Mouse (Mus musculus) kidney, postnatal 36 days (tissue): Measurements from ENCODE around the gene Magi2.
"Not testable (repeated sequence)": the region's sequence is repeated elsewhere in the genome, so short reads cannot be mapped to it uniquely, and the experiment has no call there.

ENCODE experiments used
- DNase-seq, 2 experiments: peaks; one replicate each; pipeline ENCODE4 v3.0.0; 2021 to 2022; ENCODE audit warnings: mixed read lengths in 2 of 2

Magi2 gene

DNA sequence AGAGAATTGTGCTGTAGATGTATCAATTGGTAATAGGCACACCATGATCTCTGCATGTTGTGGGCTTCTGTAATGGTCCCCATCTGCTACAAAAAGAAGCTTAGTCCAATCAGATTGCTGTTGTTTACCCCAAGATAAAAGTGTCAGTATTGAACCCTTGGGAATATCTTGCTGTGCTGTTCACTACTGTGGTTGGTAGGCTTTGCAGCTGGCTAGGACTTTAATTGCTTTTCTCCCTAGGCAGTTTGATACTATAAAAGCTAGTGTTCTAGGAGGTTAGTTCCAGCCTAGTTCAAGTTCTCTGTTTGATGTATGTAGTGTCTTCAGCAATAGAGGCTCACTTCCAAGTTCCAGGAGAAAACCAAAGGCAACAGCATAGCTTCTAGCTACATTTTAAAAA is 1188.5 kb downstream of the Magi2 start:
- DNase-seq: no peak

DNA sequence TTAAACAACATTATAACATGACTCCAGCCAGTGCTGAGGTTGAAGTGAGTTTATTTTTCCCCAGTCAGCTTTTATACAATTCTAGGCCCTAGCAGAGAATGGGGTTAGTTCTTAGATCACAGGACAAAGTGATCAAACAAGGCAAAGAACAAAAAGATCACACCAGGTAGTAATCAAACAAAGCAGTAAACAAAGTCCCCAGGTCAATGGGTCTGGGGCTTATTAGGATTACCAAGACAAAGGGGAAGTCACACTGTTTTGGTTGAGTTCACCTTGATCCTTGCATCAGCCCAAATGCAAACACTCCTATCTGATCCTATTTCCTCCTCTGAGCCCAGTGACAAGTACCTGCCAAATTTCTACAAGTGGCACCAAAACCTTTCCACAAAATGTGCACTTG is 1190.5 kb downstream of the Magi2 start:
- DNase-seq: no peak

DNA sequence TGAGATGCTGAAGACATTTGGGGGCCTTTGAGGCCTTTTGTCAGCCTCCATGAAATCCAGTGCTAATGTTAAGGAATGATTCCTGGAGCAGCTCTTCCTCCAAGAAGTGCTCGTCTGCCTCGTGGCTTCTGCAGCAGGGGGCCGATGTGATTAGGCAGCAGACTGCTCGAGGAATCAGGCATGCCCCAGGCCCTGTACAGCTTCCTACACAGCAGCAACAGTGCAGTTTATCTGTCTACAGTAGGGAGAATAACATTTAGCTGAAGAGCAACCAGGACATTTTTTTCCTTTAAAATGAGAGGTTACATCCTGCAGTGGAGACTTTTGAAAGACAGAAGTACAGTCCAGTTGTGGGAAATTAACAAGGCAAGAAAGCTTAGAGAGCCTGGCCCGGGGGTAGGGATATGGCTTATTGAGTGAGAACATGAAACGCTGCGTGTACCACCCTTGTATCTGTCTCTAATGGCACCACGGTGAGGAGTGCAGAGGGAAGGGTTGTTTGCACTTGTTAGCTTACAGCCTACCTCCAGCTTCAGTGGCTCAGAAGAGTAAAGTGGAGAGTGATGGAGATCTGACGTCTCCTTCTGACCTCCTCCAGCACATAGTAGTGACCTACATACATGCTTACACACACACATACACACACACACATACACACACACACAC is 1205.4 kb downstream of the Magi2 start:
- DNase-seq: no peak

DNA sequence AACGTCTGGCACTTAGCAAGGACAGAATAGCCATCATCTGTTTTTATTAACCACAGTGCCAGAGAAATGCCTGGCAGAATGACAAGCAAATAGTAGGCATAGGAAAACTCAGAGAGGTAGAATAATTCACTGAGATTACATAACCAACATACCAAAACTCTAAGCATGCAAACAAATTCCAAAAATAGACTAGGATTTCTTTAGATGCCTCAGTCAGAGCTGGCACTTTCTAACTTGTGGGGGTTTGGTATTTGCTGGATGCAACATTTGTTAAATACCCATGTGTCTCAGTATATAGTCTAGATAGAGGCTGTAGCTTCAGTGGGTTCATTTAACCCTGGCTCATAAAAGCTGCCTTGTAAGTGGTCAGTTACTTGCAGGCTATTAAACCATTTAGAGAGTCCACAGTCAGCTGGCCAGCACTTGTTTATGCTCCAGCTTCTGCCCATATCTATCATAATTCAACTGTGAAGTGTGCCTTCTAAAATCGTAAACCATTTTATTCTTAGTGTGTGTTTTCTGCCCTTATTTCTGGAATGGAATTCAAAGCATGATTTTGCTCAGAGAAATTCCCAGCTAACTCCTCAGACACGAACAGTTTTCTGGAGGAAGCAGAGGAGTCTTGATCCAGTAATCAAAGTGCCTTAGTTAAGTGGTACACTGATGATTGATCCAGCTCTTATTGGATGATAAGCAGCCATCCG is 1219.8 kb downstream of the Magi2 start:
- no peak for DNase-seq

DNA sequence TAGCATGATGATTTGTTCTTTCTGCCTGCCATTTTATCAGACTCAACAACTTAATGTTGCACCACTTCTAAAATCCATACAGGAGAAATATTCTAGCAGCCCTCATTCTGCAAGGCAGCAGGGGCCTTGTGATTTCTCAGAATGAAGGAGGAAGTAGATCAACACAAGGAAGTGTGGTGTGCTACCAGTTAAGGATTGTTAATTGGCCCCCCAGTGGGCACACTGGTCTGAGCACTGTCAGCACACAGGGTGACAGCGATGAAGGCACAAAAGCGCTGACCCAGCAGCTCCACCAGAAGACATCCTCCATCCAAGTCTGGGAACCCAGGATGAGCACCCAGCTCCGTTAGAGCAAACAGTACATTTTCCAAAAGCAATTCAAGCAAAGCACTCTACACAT is 1229.3 kb downstream of the Magi2 start:
- DNase-seq: no peak

DNA sequence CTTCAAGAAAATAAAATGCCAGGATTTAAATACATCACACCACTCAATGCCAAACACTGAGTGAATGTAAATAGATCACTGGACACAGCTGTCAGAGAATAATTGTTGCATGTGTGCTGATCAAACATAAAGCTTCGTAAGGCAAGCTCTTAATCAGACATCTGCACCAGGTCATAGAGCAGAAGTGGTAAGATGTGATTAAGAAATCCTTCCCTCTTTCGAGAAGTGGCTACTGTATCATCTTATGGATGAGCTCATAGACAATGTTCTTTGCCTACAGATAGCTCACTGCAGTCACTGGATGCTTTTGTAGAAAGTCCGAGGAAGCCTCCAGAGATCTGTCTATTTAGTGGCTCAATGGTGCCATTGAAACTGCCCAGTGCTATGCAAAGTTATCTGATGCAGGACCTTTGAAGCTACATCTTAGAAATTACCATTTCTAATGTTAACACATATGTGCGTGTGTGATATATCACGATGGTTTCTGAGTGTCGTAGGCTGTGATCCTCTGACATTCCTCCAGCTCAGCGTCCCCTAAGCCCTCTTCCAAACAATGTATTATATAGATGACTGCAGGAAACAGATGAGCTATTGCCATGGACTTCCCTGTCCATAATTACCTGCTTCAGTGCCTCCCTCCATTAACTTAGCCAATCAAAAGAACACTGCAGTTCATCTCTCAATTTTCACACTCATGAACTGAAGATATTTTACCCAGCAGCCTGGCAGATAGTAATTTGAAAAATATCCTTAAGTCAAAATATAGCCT is 1231.1 kb downstream of the Magi2 start:
- DNase-seq: no peak

DNA sequence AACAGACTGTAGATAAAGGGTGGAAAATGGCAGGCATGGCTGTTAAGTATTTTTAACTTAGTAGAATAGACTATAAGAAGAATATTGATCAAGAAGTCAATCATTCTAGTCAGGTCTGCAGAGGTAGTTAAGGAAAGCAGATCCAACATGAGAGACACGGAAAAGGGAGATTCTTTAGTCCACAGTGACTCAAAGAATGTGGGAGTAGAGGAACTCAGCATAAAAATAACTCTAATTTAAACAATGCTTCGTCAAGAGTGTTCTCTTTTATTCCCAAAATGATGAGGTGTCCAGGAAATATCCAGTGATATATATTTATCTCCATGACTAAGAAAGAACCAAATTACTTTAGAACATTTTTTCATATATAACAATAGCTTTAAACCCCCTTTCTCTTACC is 1234.9 kb downstream of the Magi2 start:
- no peak for DNase-seq

DNA sequence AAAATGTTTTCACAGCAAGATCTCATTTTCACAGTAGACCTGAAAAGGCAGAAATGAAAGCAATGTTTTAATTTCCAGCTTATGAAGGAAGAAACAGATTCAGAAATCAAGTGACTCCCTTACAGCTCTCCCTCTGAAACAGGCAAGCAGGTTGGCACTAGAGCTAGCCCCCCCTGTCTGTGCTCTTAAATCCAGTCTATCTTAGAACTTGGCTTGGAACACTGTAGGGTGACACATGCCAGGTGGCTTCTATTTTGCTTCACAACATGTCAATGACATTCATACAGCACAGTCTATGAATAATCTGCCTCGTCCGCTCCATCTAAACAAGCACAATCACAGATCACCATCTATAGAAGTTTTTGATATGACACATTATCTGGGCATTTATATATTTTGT is 1235.5 kb downstream of the Magi2 start:
- DNase-seq: no peak

DNA sequence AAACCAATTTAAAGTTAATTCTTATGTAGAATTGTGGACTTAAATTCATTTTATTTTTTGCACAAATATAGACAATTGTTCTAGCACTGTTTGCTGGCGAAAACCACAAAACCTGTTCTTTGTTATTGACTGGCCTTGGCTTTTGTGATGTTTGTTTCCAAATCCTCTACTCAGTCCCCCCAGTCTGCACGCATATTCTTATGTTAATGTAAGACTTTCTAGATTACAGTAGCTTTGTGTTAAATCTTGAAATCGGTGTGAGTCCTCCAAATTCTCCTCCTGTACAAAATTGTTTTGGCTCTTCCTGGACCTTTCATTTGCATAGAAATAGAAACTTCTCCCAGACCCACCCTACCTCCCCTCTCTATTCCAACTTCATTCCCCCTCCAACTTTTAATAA is 1242.9 kb downstream of the Magi2 start:
- no peak for DNase-seq

DNA sequence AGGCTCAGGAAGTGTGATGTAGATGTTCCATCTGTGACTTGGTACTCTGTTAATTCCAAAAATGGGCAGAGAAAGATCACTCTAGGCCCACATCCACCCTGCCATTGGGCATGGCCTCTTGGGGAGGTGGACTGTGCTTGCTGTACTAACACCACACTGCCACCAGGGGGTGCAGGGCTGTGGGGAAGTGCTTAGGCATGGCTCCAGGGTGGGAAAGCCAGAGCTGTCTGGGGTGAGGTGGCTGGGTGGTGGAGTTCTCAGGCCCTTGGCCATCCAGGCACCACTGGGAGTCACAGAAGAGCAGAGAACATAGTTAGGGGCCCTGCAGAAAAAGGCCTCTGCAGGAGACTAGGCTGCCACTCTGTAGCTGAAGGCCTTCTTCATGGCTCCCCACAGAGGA is 1243.6 kb downstream of the Magi2 start:
- peak in 1 of 2 experiments; percentile 58 for DNase-seq

DNA sequence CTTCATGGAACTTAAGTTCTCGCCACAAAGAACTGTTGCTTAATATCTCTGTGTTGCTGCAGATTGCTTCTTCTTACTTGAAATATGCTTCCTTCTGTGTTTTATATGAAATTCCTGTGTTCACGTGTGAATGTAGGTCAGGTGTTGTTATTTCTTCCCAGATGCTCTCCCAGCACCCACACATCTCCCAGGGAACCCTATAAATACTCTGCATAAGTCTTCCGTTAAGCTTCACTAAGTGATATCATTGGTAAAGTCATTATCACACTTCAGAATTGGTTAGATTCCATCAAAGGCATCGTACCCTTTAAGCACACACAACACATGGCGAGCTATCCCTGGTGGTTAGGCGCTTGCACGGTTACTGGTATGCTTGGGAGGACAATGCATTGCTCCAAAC is 1257.7 kb downstream of the Magi2 start:
- DNase-seq: no peak

DNA sequence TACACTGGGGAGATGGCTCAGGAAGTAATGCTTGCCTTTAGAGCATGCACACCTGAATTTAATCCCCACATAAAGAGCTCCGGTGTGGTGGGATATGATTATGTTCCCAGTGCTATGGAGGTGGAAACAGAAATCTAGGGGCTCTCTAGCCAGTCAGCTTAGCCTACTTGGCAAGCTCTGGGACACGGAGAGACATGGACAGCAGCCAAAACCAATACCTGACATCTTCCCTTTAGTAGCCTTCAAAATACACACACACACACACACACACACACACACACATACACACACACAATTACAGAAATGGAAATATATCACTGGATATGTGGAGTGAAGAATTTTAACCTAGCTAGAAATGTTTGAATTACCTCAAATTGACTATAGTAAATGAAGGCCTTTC is 1265.1 kb downstream of the Magi2 start:
- no peak for DNase-seq

DNA sequence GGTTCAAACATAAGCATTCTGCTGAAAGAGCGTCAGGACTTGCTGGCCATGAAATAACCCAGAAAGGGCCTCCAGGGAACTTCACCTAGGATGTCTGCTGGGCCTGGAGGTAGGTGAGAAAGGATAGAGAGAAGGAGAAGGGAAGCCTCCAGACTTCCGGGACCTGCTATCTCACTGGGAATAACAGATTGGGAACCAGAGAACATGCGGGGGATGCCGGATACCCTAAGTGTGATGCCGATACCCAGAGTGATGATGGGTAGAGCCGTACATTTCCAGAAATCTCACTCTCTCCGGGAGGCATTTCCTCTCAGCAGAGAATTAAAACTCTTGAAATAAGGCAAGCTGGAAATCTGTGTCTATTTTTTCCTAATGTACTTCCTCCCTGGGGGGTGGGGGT is 1265.8 kb downstream of the Magi2 start:
- no peak for DNase-seq

DNA sequence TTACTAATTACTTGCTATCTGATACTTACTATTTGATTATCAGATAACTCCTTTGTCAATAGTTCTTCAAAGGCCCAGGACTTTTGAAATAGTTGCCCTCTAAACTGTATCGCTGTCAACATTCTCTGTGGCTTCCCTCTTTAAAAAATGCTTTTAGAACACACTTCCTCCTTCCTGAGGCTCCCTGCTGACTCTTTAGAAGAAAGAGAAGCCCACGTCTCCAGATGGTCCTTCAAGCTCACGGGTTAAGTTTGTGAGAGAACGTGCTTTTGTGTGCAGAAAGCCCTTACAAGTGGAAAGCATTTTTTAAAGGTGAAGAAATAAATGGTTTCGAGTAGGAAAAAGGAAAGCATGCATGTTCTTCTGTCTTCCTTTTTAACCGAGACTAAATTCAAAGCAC is 1267.2 kb downstream of the Magi2 start:
- DNase-seq: no peak

DNA sequence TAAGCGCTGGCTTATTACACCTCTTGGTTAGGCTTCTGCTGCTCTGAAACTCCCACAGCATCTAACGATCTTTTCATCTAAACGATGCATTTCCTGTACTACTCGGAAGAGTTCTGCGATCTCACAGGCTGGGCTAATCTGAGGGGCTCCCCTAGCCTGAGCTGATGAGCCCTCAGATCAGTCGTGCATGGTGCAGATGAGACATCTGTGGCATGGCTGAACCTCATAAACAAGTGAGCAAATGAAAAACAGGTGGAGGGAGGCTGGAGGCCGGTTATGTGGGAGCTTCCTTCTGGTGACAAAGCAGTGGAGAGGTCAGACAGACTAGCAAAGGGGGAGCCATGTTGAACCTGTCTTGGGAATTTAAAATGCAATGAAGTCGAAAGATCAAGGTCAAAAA is 1270.1 kb downstream of the Magi2 start:
- no peak for DNase-seq

DNA sequence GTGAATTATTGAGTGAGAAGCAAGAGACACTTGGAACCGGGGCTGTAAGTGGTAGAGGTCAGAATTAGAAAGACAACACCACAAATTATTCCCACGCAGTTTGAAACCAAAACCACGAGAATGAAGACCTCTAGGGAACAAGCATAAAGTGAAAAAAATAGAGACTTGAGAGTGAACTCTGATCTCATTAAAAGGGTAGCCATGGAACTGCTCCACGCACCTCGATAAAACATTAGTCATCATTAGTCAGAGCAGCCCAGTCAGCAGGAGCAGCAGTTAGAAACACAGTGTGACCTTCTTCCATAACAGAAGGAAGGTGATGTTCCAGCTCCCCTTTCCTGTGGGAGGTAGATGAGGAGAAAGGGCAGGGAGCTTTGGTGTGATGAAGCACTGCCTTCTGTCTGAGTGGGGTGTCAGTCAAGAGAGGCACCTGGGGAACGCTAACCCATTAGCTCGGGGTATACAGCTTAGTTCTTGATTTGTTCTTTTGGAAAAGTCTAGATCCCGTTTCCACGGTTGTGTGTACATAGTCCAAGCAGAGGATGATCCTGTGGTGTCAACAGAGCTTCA is 1272.3 kb downstream of the Magi2 start:
- peak; percentile 14 to 53 for DNase-seq

DNA sequence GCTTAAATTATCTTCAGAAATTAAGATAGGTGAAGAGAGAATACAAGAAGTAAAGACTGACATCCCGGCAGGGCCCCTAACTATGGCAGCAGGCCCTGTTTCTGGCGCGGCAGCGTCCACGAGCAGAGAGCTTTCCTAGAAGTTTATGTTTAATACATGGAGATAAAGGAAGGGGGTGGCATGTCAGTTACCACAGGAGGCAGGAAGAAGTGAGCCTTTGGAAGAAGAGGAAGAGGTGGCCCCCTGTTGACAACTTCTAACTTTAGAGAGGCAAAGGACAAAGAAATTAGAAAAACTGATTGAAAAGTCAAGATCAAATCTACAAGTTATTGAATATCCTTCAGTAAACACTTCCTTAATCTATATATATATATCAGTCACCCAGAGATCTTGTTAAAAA is 1281.8 kb downstream of the Magi2 start:
- DNase-seq: no peak

DNA sequence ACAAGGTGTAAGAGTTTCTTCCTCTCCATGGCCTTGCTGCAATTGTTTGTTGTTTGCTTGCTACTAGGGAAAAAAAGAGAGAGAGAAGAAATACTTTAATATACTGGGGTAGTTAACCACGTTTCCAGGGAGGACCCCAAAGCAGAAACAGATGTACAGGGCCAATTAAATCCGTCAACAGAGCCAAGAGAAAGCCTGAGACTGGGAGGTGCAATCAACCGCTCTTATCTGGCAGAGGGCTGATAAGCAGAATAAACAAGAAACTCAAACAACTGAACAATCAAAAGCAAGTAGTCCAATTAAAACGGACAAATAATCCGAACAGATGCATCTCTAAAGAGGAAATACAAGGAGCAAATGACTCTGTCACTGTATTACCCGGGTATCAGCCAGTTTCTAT is 1282.8 kb downstream of the Magi2 start:
- no peak for DNase-seq

DNA sequence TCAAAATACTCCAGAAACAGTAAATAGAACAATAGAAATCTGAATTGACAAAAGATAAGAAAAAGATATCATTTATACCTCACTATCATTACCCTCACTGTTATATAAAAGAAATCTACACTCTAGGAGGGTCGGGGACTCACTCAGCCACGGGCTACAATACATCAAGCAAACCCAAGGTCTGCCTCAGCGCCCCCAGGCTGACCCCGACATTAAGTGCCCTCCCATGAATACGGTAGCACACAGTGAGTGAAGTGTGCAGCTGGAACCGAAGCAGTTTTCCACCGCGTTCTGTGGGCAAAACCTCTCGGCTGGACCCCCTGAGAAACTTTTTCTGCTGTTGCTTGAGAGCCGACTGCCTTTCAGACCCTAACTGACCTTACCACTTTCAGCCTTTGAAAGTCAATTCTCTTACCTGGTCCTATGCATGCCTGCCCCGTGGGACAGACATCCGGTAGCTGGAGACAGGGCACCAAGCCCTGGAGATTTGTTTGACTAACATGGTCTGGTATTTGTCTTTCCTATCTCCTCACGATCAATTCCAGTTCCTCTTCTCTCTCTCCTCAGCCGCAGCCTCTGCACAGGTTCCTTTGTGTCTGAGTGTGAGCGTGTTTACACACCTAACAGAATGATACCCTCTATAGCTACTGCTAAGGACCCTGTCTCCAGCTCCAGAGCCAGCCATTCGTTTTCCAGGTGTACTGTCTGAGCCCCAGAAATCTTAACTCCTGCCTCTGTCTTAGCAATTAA is 1285.7 kb downstream of the Magi2 start:
- DNase-seq: no peak

DNA sequence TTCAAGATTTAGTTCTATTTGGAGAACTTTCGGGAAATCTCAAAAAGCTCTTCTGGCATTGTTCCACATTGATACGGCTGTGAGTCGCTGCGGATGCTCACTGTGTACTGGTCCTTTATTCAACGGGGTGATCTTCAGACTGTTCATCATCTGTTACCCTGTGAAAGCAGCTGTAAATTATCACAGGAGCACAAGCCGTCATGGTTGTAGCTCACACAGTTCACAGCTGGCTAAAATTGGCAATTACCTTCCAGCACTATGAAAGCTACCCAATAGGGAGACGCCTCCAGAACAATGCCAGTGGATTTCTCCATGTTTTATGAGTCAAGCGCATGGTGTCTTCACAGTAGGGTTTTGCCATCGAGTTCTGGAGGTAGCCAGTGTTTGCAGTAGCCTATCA is 1294.8 kb downstream of the Magi2 start:
- no peak for DNase-seq

DNA sequence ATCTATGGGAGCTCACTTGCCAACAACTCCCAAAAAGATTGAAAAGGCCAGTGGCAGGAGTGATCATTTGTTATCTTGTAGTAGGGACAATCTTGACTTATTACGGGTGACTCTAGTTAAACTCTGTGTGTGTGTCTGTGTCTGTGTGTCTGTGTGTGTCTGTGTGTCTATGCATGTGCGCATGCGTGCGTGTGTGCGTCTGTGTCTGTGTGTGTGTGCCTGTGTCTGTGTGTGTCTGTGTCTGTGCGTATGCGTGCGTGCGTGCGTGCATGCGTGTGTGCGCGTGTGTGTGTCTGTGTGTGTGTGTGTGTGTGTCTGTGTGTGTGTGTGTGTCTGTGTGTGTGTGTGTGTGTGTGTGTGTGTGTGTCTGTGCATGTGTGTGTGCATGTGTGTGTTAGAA is 1295.2 kb downstream of the Magi2 start:
- no peak for DNase-seq

DNA sequence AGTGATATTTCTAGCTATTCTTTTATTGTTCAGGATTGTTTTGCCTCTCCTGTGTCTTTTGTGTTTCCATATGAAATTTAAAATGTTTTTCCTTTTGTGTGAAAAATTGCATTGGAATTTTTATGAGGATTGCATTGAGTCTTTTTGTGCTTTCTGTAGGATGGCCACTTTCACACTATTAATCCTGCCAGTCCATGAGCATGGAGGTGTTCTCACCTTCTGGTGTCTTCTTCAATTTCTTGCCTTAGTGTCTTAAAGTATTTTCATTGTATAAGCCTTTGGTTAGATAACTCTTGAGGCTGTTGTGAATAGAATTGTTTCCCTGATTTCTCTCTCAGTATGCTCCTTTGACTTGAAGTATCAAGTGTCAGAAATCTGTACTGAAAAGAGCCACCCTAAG is 1296.9 kb downstream of the Magi2 start:
- DNase-seq: no peak

DNA sequence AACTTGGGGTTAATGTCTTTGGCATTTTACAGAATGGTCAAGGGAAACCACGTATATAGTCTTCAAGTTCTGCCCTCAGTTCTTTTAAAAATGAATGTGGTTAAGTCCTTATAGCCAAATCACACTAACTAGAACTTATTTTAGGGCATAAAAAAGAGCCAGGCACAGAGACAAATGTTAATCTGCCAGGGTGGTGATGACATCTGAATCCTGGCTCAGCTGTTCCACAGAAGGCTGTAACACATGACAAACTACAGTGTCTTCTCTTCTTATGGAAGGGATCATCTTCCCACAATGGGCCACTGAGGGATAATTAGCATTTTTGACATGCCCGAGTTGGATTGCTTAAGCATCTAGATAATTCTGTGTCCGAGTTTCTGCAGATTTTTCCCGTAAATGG is 1299.8 kb downstream of the Magi2 start:
- DNase-seq: not testable (repeated sequence)
